Mouse (Mus musculus) cerebellum, adult 18-20 months (tissue): ENCODE data around the gene Slc35g2.

Source experiments
- DNase-seq, 2 experiments: peaks; one replicate each; pipeline ENCODE4 v3.0.0; 2021

Slc35g2 gene

DNA sequence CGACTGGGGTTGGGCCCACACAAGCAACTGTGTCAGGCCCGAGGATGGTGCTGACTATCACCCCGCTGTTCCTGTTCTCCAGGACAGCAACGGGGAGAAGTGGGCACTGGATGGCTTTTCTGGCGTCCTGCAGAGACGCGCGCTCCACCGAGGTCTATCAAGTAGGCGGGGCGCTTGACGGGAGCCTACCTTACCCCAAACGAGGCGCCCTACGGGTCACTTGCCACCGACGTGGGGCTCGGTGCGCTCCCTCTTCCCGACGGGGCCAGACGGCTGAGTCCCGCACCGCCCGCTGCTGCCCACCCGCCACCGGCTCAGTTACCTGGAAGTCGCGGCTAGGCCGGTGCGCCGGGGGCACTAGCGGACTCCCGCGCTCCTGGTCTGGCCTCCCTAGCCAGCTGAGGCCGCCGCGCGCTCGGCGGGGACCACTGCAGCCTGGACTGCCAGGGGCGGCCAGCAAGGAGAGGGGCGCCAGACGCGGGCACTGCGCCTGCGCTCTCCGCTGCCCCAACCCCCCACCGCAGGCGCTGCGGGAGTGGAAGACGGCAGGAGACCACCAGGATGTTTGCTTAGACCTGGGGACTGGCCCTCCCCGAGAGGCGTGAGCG lies at the start of gene Slc35g2:
Slc35g2 (minus strand) TSS at position 465 of the 608 bp plus-strand sequence.
- DNase-seq: peak; percentile 60 to 75

DNA sequence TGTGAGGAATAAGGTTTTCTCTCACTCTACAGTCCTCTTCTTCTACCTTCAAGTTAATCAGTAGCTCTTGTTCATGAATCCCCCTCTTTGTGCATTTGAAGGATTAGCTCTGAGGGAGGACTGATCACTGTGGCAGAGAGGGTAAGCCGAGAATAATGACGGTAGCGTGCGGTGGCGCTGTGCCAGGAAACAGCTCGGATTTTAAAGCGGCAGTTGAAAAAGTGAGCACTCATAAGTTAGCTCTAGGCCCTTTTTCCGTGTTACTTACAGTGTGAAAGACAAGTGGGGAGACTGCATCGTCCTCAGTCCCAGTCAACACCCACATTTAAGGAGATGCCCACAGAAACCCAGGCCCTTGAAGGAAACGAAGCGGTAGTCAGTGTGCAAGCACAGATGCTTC lies 46.1 kb upstream of the Slc35g2 start:
- DNase-seq: peak; percentile 42 to 65

DNA sequence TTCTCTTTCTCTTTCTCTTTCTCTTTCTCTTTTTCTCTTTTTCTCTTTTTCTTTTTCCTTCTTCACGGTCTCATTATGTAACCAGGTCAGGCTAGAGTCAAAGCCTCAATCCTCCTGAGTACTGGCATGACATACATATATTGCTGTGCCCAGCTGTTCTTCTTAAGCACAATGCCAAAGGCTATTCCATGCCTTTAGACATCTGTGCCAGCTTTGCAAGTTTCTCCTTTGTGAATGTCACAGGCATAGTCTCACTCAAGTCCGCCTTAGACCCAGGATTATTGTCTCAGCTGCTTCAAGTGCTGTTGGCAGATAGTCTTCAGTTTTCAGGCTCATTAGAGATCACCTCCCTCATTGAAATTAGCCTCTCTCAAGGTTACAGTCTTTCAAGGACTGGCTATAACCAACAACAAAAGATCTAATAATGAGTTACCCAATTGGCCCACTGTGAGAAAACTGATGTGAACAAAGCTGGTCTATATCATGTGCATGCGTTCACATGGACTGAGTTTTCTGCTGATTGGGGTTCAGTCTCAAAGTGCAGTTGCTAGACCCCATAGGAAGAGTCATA lies 42.7 kb upstream of the Slc35g2 start:
- DNase-seq: no peak

DNA sequence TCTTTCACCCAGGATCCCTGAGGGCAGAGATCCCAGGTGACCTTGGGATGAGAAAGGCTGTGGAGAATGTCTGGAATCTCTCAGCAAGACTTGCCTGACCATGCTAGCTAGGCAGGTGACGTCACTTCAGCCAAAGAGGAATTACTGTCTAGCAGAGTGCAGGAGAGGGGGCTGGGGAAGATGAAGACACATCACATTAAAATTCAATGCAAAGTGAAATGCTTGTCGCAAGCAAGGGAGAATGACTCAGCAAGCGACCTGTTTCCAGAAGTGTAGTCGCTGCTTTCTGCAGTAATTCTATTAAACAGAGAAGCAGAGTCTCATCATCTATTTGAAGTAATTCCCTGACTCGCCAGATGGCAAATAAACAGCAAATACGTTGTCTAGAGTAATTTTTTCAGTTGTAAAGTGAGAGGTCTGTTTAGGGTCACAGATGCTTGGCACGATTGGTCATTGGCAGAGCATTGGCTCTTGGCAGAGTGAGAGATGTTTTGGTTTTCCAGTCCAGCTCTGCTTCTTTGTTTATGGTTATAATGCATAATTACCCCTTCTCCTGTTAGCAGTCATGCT lies 35.2 kb upstream of the Slc35g2 start:
- DNase-seq: no peak

DNA sequence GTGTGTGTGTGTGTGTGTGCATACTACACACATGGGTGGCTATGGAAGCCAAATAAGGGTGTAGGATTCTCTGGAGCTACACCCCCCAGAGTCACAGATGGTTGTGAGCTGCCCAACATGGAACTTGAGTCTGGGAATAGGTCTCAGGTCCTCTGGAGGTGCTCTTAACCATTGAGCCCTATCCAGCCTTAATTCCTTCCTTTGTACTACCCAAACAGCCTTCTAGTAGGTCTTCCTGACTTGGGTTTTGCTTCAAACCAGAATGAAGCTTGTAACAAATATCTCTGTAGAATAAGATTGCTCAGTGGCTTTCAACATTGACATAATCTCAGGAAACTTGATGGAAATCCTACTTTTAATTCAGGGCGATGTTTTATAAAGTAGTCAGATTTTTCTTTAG lies 34.6 kb upstream of the Slc35g2 start:
- DNase-seq: no peak

DNA sequence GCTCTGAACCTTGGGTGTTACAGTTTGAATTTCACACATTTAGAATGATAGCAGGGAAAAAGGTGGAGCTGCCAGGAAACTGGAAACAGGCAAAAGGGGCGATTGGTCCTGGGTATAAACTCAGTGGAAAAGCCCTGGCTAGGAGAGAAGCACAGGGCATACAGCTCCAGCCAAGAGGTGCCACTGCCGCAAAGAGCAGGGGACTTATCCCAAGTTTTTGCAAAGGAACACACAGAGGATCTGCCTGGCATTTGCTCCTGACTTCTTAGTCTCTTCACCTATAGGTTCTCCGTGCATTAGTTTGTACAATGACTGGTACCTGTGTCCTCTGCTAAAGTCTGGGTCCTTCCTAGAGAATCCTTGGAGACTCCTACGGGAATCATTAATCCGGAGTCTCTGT lies 32.3 kb upstream of the Slc35g2 start:
- DNase-seq: no peak

DNA sequence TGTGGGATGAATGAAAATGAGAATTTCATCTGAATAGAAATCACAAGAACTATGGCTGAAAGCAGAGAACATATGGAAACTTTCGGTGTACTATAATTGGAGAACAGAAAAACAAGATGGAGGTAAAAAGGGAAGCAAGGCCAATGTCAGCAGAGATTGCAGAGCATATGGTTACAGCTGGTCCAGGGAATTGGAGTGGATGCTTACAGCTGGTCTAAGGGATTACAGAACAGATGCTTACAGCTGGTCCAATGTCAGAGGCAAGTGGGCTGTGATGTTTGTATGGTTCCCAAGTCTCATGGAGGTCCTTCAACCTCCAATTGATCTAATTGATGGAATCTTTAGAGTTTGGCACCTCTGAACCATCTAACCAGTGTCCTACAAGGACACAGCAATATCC lies 31.2 kb upstream of the Slc35g2 start:
- DNase-seq: no peak

DNA sequence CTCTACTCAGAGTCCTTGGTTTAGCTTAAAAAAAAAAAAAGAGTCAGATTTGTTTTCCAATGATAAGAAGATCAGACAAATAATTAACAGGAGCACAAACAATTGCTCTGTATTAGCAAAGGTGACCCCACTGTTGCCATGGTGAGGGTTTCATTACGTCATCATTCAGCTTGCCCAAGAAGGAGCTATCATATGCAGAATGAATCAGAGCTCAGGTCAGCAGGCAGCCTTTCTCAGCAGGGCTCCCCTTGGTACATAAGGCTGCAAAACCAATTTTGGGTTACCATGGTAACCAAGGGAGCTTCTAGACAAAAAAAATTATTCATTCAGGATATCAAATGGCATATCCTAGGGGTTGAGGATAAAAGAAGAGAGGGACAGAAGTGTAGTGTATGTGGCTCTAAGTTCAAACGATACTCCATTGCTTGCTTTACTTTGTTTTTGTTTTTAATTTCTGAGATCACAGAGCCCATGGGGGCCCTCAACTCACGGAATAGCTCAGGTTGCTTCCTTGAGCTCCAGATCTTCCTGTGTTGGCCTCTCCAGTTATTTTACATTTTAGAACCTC lies 29.0 kb upstream of the Slc35g2 start:
- DNase-seq: peak in 1 of 2 experiments; percentile 46

DNA sequence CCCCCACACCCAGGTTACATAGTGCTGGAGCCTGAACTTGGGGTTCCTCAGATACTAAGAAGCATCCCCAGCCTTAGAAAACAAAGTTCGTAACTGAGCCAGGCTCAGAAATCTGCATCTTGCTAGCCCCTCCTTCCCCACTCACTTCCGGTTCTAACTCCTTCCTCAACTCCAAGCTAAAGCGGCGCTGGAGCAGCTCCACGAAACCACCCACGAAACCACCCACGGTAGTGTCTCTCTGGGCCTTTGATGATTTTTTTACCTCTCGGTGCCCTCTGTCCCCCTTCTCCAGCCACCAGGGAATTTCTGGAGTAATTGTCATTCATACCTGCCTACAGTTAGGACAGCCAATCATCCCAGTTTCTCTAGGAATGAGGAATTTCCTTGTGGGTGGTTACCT lies 26.7 kb upstream of the Slc35g2 start, which contains the start of gene Stag1:
Stag1 (plus strand) TSS at position 253 of the 400 bp plus-strand sequence.
- DNase-seq: no peak

DNA sequence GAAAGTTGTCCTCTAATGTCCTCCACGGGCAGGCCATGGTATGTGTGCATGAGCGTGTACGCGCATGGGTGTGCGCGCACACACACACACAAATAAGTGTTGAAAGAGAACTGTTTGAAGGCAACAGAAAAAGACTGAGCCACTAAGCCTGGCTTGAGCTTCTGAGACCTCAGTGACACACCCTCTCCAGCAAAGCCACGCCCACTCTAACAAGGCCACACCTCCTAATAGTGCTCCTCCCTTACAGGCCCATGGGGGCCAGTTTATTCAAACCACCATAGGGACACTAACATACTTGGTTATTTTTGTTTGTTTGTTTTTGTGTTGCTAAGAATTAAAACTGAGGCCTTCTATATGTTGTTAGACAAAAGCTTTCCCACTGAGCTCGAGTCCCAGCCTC lies 25.4 kb upstream of the Slc35g2 start:
- no peak for DNase-seq

DNA sequence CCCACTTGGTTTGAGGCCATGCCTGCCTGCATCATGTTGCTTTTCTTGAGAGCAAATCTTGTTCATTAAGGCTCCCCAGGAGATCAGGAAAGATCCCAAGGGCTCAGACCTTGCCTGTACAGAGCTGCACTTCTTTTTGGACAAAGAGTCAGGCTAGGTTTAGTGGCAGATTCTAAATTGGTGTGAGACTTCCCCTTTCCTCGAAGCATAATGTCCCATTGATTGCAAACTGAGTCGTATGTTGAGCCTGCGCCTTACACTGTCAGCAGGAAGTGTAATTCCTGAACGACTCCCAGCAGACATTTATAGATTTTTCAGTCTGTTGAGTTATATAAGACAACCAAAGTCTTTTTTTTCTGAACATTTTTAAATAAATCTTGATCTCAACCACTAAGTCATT lies 19.6 kb upstream of the Slc35g2 start:
- DNase-seq: no peak

DNA sequence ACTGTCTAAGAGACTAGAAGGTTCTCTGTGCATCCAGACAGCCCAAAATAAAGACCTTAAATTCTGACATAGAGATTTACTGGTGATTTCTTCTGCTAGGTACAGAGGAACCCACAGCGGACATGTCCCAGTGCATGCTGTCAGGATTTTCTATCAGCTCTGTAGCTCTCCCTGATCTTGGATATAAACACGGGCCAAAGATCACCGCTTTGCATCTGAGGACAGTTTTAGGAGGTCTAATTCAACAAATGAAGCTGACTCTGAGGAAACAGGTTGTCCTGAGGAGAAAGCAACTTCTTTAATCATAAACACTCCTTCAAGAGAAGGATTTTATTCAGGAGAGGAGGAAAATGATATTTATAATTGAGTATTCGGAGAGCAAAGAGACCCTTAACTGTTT lies 13.1 kb upstream of the Slc35g2 start:
- no peak for DNase-seq

DNA sequence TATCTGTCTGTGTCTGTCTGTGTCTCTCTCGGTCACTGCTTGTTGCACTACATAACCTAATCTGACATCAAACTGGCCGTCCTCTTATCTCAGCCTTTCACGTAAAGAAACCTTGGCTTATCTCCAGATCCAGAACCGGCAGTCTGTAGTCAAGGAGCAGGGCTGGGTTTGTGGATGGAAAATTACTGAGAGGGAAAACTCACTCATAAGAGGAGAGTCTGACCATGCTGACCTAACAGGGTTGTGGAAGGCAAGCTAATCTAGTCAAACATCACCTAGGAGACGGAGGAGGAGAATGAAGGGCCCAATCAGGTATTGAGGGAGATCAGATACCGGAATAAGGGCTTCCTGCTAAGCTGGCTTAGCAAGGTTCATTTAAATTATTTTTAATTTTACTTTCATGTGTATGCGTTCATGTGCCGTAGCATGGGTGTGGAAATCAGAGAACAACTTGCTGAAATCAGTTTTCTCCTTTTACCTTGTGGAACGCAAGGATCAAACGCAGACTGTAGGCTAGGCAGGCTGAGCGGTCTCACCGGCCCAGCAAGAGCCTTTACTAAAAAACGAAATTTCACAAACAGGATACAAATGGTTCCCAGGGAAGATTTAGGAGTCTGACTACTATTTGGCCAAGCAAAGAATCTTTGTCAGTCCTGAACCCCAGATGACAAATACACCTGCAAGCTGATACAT lies 12.1 kb upstream of the Slc35g2 start:
- peak; percentile 41 to 54 for DNase-seq

DNA sequence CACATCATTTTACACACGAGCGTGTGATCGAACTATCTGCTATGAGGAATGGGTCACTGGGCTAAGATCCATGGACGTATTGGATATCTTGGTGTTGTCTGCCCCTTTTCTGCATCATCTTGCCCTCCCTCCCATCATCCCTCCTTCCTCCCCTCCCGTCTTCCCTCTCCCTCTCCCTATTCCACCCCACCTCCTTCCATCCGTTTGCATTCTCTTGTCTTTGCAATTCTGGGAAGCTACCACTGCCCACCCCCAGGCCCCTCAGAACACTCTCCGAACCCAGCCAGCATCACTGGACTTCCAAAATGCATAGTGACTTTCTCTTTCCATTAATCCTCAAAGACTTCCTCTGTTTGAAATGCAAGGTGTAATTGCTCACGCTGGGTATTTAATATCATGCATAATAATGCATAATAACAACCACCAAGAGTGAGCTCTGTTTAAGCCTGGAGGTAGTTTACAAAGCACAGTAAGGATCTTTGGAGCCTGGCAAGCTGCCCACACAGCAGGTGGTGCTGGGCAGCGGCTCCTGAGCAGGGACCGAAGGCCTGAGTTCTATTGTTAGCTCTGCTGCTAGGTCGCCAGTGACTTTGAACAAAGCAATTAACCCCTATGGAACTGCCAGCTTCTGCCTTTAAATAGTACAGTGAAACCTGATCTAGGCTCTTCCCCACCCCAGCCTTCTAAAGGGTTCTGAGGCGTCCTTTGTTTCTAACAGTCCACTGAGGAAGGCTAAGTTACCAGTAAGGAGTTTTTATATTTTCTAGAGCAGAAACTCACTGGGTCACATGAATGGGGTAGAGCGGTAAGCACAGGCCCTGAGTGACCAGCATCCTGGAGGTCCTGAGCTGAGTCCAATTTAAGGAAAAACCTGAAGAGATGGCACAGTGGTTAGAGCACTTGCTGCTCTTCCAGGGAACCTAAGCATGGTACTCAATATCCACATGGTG lies 10.9 kb upstream of the Slc35g2 start:
- peak; percentile 71 to 79 for DNase-seq

DNA sequence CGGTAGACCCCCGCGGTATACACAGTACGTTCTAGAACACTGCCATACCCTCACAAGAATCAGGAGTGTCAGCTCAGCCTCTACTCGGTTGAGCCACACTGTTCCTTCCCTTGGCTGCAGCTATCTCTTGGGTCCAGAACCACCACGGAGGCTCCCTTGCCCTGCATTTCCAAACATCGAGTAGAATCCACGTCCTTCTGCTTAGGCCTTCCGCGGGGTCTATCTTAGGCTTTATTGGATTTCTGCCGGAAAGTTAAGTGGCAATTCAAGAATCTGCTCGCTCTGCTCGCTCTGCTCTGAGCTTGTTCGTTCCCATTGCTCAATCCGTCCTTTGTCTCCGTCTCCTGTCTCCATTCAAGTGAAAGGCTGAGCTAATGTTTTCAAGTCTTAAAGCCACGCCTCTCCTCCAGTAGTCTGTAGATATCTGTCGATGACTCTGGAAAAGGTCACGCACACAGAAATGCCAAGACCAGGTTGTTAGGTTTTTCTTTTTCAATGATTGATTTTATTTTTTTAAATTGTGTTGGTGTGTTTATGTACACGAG lies 9.4 kb upstream of the Slc35g2 start:
- DNase-seq: no peak

DNA sequence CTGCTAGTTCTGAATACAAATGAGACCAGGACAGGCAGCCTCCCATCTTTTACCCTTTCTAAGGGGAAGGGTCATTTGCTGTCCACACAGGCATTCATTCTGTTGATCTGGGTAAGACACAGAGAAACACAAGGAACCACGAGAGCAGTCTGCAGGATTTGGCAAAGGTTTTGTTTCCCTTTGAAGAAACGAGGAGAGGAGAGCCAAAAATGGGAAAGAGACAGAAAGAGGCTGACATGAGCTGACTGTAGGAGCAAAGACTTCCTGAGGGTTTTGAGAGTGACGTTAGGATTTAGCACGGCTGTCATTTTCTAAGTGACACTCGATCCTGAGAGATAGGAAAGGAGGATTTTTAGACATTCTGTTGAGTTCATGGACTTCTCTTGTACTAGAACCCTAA lies 3.1 kb upstream of the Slc35g2 start:
- no peak for DNase-seq

DNA sequence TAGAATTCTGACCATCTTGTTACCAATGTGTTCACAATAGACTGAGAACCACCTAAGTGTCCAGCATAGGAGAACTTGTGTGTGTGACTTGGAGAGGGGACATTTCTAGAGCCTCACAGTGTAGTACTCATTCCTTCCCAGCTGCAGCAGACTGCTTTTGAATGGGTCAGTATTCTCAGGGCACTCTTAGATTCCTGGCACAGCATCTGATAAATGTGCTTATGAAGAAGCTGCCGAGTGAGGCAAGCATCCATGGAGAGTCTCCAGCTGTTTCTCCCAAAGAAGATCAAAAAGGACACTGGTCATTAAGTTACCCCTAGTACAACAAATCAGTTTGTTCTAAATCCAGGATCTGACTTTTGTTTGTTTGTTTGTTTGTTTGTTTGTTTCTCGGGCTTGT lies 2.4 kb upstream of the Slc35g2 start:
- DNase-seq: no peak

DNA sequence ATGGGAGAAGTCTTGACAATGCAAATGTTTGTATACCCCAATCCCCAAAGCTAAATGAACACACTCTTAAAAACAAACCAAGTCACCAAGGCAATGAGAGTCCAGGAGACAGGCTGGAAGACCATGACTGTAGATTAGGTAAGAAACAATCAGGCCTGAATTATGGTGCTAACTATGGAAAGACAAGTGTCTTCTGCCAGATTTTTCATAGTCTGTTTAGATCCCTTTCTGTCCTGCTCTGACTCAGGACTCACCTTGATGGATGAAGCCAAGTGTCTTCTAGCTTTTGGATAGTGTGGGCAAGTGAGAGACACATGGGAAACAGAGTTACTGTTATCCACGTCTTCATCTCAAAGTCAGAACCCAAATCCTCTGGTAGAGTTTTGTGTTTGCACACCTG lies 621 bp upstream of the Slc35g2 start:
- DNase-seq: no peak

DNA sequence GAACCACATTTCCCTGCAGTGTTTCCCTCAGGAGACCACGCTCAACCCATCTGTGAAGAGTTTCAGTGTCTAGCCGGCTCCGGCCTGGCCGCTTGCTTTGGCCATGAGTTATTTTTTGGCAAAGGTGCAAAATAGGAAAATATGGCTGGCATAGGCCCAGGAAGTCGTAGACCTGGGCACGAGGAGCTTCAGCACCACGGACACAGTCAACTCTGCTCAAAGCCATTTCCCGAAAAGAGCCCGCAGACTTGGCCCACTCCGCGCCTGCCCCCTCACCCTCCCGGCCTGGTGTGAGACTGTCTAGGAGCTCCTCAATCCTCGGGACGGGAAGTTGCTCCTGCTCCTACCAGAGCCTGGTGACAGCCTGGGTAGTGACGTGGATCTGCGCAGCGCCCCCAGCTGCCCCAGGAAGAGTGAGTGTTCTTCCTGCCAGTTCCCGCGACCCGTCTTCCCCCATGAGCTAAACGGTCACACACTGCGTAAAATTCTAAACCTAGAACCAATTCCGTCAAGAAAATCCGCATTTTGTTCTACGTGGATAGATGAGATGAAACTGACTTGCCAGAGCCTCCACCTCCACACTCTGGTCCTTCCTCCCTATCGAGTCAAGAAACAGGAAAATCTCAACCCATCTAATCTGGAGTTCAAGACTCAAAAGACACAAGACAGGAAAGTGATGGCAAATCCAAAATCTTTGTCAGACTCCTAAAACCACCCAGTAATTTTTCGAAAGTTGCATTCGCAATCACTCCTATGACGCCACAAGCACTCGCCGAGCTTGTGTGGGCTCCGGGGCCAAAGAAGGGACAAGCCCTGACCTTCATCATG lies 878 bp downstream of the Slc35g2 start:
- DNase-seq: peak; percentile 85 to 86

DNA sequence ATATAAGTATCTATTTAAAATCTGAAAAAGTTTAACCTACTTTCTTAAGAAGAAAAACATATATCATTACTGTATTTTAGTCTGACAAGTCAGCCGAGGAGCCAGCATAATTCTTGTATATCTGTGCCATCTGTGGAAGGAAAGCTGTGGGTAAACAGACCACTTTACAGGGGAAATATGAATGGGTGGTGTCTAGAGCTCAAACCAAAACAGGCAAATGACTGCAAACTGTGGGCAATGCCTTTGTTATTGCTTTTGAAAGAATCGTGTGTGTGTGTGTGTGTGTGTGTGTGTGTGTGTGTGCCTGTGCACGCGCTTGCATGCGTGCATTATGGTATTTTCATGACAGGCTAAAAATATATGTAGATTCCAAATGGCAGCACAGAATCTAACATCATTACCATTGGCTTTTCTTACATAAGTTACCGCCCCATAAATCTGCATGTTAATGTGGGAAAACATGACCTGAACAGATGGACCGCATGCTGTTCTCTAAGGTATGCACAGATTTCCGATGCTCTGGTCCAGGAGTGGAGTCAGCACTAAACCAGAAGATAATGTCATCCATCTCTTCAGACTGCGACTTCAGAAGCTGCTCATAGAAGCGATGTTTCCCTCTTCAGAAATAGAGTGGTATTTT lies 10.5 kb downstream of the Slc35g2 start:
- DNase-seq: peak; percentile 67 to 68

DNA sequence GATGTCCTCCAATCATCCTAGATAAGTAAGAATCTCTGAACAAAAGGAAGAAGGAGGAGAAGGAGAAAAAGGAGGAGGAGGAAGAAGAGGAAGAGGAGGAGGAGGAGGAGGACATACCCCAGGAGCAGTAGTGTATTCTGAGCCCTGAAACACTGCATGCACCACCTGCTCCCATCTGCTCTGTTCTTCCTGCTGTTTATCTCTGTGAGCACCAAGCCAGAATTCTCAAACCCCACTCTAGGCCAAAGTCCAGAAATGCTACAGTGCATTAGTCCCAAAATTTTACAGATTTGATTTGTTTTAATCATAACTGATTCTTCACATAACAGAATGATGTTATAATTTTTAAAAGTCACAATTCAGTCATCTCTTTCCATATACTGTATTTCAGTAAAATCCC lies 11.9 kb downstream of the Slc35g2 start:
- peak; percentile 66 to 79 for DNase-seq
